8 mouse cellular contexts compared by ENCODE assay signal in the genomic region with DNA sequence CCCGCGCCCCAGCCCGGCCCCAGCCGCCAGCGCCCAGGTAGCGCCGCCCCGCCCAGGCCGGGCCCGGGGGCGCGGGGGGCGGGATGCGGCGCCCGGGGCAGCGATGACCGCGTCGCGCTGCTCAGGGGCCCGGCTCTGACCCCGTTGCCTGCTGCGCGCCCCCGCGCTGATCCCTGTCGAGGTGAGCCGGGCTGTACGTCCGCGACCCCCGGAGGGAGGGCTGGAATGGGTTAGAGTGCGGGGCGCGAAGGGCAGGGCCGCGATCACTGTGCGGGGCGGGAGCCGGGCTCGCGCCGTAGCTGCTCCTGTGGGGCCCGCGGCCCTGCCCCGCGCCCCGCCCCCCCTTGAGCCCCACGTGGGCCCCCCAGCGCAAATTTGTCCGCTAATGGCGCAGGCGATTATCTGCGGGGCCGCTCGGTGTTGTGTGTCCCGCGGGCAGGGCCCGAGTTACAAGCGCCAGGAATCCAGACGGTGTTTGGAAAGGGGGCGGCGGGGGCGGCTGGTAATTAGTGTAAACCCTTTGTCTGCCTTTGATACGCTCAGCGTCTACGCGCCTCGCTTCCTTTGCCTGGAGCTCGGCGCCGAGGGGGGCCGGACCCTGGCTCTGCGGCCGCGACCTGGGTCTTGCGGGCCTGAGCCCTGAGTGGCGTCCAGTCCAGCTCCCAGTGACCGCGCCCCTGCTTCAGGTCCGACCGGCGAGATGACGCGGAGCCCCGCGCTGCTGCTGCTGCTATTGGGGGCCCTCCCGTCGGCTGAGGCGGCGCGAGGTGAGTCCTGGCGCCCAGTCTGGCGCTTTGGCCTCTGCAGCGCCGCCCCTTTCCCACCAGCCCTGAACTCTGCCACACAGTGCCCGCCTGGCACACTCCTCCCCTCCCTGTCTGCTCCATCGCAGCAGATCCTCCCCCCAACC. TPM values are rescaled to one million over a fixed set of nuclear protein-coding genes. Genes with fewer than 3 reads are reported as not detected.
A peak's percentile ranks its signal among the peaks of the same experiment; 100 is the strongest.
DNase-seq lines count a peak whose midpoint lies in the region; ATAC-seq and TF ChIP-seq lines count a peak whose summit lies in the region.

No protein-coding gene starts in this region.

- ATAC-seq in CD4-positive, CD25-positive, alpha-beta regulatory T cell, adult 4 months = no peak
- ATAC-seq in forebrain, postnatal 0 days = peak; percentile 32
- peak; percentile 46 for ATAC-seq in intestine, postnatal 0 days
- peak; percentile 57 for ATAC-seq in neural tube, embryonic 13.5 days (ENCODE audit: low read depth)

- TF ChIP-seq CTCF in forebrain, postnatal 0 days (IDR thresholded peaks at IDR 0.05; ENCODE audit: low read depth) = no peak
- no peak for TF ChIP-seq CTCF in intestine, postnatal 0 days (IDR thresholded peaks at IDR 0.05; ENCODE audit: low read depth)

- 0 out of 2 replicates have a peak, but pooled peaks cover 8% of the 10 kb centered on the region for H3K27me3 ChIP-seq in forebrain, postnatal 0 days (ENCODE audit: insufficient read depth, low read length)
- H3K27me3 ChIP-seq in intestine, postnatal 0 days (replicated peaks; ENCODE audit: control insufficient read depth, insufficient read depth, low read length) = no peaks in the 10 kb centered on the region
- peaks cover 20% of the 10 kb centered on the region for H3K27me3 ChIP-seq in neural tube, embryonic 13.5 days

- no peak overlapping the region for H3K27ac ChIP-seq in forebrain, postnatal 0 days (ENCODE audit: low read depth, low read length)
- H3K27ac ChIP-seq in intestine, postnatal 0 days (ENCODE audit: low read depth, low read length) = peak overlapping the region; percentile 54
- H3K27ac ChIP-seq in neural tube, embryonic 13.5 days (replicated peaks) = no peak overlapping the region

- H3K9me3 ChIP-seq in forebrain, postnatal 0 days (ENCODE audit: low read length) = no peaks in the 10 kb centered on the region
- H3K9me3 ChIP-seq in intestine, postnatal 0 days (ENCODE audit: control insufficient read depth) = no peaks in the 10 kb centered on the region
- H3K9me3 ChIP-seq in neural tube, embryonic 13.5 days = no peaks in the 10 kb centered on the region

- peak overlapping the region; percentile 65 for H3K4me3 ChIP-seq in forebrain, postnatal 0 days (ENCODE audit: low read depth, low read length)
- peak overlapping the region; percentile 96 for H3K4me3 ChIP-seq in intestine, postnatal 0 days (ENCODE audit: low read depth, low read length)
- peak overlapping the region; percentile 75 for H3K4me3 ChIP-seq in neural tube, embryonic 13.5 days

- DNase-seq in CD4-positive, CD25-positive, alpha-beta regulatory T cell, adult 2 months (ENCODE audit: low read depth, low spot score) = peak; percentile 47
- DNase-seq in adrenal gland, postnatal 25 days = peak; percentile 55
- no peak for DNase-seq in forebrain, postnatal 0 days
- peak; percentile 52 to 54 for DNase-seq in lung, adult 18-20 months
- DNase-seq in urinary bladder, adult 2 months (ENCODE audit: low spot score) = peak; percentile 47

- peak overlapping the region; percentile 39 for H3K9ac ChIP-seq in forebrain, postnatal 0 days
- H3K9ac ChIP-seq in intestine, postnatal 0 days (ENCODE audit: low read depth, low read length) = peak overlapping the region; percentile 83
- H3K9ac ChIP-seq in neural tube, embryonic 13.5 days = peak overlapping the region; percentile 77

- H3K4me1 ChIP-seq in forebrain, postnatal 0 days (ENCODE audit: insufficient read depth) = 0 out of 2 replicates have a peak, but pooled peaks cover 2% of the 10 kb centered on the region
- H3K4me1 ChIP-seq in intestine, postnatal 0 days (replicated peaks; ENCODE audit: control insufficient read depth, insufficient read depth, low read length) = peaks cover 4% of the 10 kb centered on the region; the same call in 1 of the 2 replicates
- H3K4me1 ChIP-seq in neural tube, embryonic 13.5 days (replicated peaks) = peaks cover 55% of the 10 kb centered on the region

- H3K36me3 ChIP-seq in forebrain, postnatal 0 days (ENCODE audit: insufficient read depth) = no peaks in the 10 kb centered on the region
- H3K36me3 ChIP-seq in intestine, postnatal 0 days (ENCODE audit: control insufficient read depth, insufficient read depth) = no peaks in the 10 kb centered on the region
- no peaks in the 10 kb centered on the region for H3K36me3 ChIP-seq in neural tube, embryonic 13.5 days

- H3K4me2 ChIP-seq in forebrain, postnatal 0 days (ENCODE audit: low read depth) = peak overlapping the region; percentile 95
- peak overlapping the region; percentile 96 for H3K4me2 ChIP-seq in intestine, postnatal 0 days (replicated peaks; ENCODE audit: low read depth)
- H3K4me2 ChIP-seq in neural tube, embryonic 13.5 days = peak overlapping the region; percentile 92

- WGBS in forebrain, postnatal 0 days = 3% methylated on average over 71 of the region's 99 CpGs
- under 1% methylated on average over 81 of the region's 99 CpGs for WGBS in intestine, postnatal 0 days
- under 1% methylated on average over 71 of the region's 99 CpGs for whole genome bisulfite sequencing in neural tube, embryonic 13.5 days

RNA-seq across cellular contexts. Expression of a gene that starts 2.4 kb away (rescaled TPM):
- polyA plus RNA-seq in CD4-positive, CD25-positive, alpha-beta regulatory T cell, adult 4 months (2017; shearing (Covaris generic)) = under 1 TPM in 1 of 2 experiments, not detected in 1; 0.67 TPM
- total RNA-seq in adrenal gland, postnatal 25 days (2021) = 24.6 and 32.3 TPM in 2 replicates
- 13.8 and 17.1 TPM in 2 replicates for total RNA-seq in forebrain, postnatal 0 days (2014; rRNA removed)
- polyA plus RNA-seq in forebrain, postnatal 0 days (2015; fragmentation: Nextera tagmentation; extraction: Ambion mirVana) = 5.5 and 7.1 TPM in 2 replicates
- polyA plus RNA-seq in intestine, postnatal 0 days (2015; fragmentation: Nextera tagmentation; extraction: Ambion mirVana) = 14.8 and 14.9 TPM in 2 replicates
- polyA plus RNA-seq in neural tube, embryonic 13.5 days (2015; fragmentation: Nextera tagmentation; extraction: Ambion mirVana) = 6.9 and 7.7 TPM in 2 replicates
- polyA plus RNA-seq in urinary bladder, adult 2 months (2012; rRNA removed) = 69.0 and 72.7 TPM in 2 replicates

RNA-seq across cellular contexts. Expression of a gene that starts 19.2 kb away (rescaled TPM):
- under 1 TPM; 0.16 to 0.20 TPM for polyA plus RNA-seq in CD4-positive, CD25-positive, alpha-beta regulatory T cell, adult 4 months (2017; shearing (Covaris generic))
- 0.15 and 1.1 TPM in 2 replicates for total RNA-seq in adrenal gland, postnatal 25 days (2021)
- 4.4 and 6.9 TPM in 2 replicates for total RNA-seq in forebrain, postnatal 0 days (2014; rRNA removed)
- polyA plus RNA-seq in forebrain, postnatal 0 days (2015; fragmentation: Nextera tagmentation; extraction: Ambion mirVana) = 2.6 and 3.9 TPM in 2 replicates
- polyA plus RNA-seq in intestine, postnatal 0 days (2015; fragmentation: Nextera tagmentation; extraction: Ambion mirVana) = 1.9 and 2.1 TPM in 2 replicates
- 1.7 and 2.2 TPM in 2 replicates for polyA plus RNA-seq in neural tube, embryonic 13.5 days (2015; fragmentation: Nextera tagmentation; extraction: Ambion mirVana)
- polyA plus RNA-seq in urinary bladder, adult 2 months (2012; rRNA removed) = 0.04 and 0.07 TPM in 2 replicates

RNA-seq across cellular contexts. Expression of a gene that starts 25.1 kb away (rescaled TPM):
- 1 to 10 TPM; 5.2 to 7.0 TPM for polyA plus RNA-seq in CD4-positive, CD25-positive, alpha-beta regulatory T cell, adult 4 months (2017; shearing (Covaris generic))
- 21.2 and 22.7 TPM in 2 replicates for total RNA-seq in adrenal gland, postnatal 25 days (2021)
- total RNA-seq in forebrain, postnatal 0 days (2014; rRNA removed) = 54.5 and 59.5 TPM in 2 replicates
- polyA plus RNA-seq in forebrain, postnatal 0 days (2015; fragmentation: Nextera tagmentation; extraction: Ambion mirVana) = 8.6 and 11.6 TPM in 2 replicates
- polyA plus RNA-seq in intestine, postnatal 0 days (2015; fragmentation: Nextera tagmentation; extraction: Ambion mirVana) = 10.3 and 13.6 TPM in 2 replicates
- polyA plus RNA-seq in neural tube, embryonic 13.5 days (2015; fragmentation: Nextera tagmentation; extraction: Ambion mirVana) = 19.5 and 20.6 TPM in 2 replicates
- 20.2 and 21.5 TPM in 2 replicates for polyA plus RNA-seq in urinary bladder, adult 2 months (2012; rRNA removed)

RNA-seq across cellular contexts. Expression of a gene that starts 34.5 kb away (rescaled TPM):
- polyA plus RNA-seq in CD4-positive, CD25-positive, alpha-beta regulatory T cell, adult 4 months (2017; shearing (Covaris generic)) = 10 to 100 TPM; 22.1 to 56.4 TPM
- total RNA-seq in adrenal gland, postnatal 25 days (2021) = 17.2 and 19.1 TPM in 2 replicates
- 5.7 and 8.7 TPM in 2 replicates for total RNA-seq in forebrain, postnatal 0 days (2014; rRNA removed)
- 4.3 and 6.3 TPM in 2 replicates for polyA plus RNA-seq in forebrain, postnatal 0 days (2015; fragmentation: Nextera tagmentation; extraction: Ambion mirVana)
- 4.8 and 5.8 TPM in 2 replicates for polyA plus RNA-seq in intestine, postnatal 0 days (2015; fragmentation: Nextera tagmentation; extraction: Ambion mirVana)
- polyA plus RNA-seq in neural tube, embryonic 13.5 days (2015; fragmentation: Nextera tagmentation; extraction: Ambion mirVana) = 8.3 and 9.2 TPM in 2 replicates
- 24.1 and 27.1 TPM in 2 replicates for polyA plus RNA-seq in urinary bladder, adult 2 months (2012; rRNA removed)
